Mouse (Mus musculus): ENCODE data around the gene Kcnh7.

- TF ChIP-seq CTCF (IDR thresholded peaks at IDR 0.05): no peak
- no peak for TF ChIP-seq EP300 (IDR thresholded peaks at IDR 0.05)
Observed at GRCm38 (mm10) chr2:63207435-63207834, 23.3 kb upstream of the Kcnh7 start.
